Mouse (Mus musculus): ENCODE measurements at regions not wholly inside any gene's neighbourhood (a gene's known extent, or its start where the extent isn't known, plus 50 kb on each side); places are given as distances from the start of the nearest gene placed in this dataset.

DNA sequence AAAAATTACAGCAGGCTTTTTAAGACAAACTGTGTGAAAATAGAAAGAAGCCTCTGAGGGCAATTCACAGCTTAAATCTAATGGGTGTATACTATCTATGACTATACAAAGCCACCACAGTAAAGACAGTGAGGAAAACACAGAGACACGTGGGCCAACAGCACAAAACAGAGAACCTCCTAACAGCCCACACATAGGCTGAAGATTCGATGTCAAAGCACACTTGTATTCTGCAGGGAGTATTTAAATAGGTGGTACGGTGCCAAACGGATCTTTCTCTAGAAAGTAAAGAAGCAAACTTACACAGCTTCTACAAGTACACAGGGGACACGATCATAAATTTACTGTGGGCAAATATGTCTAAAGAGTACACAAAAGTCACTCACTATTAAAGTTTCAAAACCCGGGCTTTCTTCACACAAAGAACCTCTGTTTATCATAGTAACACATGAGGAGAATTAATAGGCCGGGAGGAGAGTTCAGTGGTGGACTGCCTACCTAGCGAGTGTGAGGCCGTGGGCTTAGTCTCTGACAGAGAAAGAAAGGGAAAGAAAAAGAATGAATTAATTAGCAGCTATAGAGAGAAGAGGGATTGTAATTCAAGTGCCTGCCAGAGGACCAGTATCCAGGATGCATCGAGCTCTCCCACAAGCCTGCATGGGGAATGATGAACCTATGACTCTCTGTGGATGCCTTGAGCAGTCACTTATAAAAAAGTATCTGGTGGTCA, 317.7 kb upstream of the Nfe2l3 start:
- Histone ChIP-seq H3K4me2 (replicated peaks) (no peak overlapping the region), H3K4me3 (replicated peaks) (no peak overlapping the region), H3K9me3 (no peaks in the 10 kb centered on the region), H3K36me3 (no peaks in the 10 kb centered on the region), H3K9ac (no peak overlapping the region), H3K27ac (no peak overlapping the region), H3K27me3 (replicated peaks) (no peaks in the 10 kb centered on the region), H3K4me1 (replicated peaks) (peaks cover 3% of the 10 kb centered on the region; the same call in 1 of the 2 replicates)
- ATAC-seq = no peak
- WGBS = 66% methylated on average over 10 of the region's 10 CpGs

- Histone ChIP-seq H3K4me2 (replicated peaks) (no peak overlapping the region), H3K4me1 (replicated peaks) (peaks cover 3% of the 10 kb centered on the region; the same call in 1 of the 2 replicates), H3K27ac (no peak overlapping the region), H3K36me3 (no peaks in the 10 kb centered on the region), H3K9me3 (no peaks in the 10 kb centered on the region), H3K27me3 (replicated peaks) (no peaks in the 10 kb centered on the region), H3K9ac (no peak overlapping the region), H3K4me3 (replicated peaks) (no peak overlapping the region)
- WGBS = 59% methylated on average over 9 of the region's 9 CpGs
- no peak for ATAC-seq
Measured at GRCm38 (mm10) chr6:51118833-51119535, 313.5 kb upstream of the Nfe2l3 start.

DNA sequence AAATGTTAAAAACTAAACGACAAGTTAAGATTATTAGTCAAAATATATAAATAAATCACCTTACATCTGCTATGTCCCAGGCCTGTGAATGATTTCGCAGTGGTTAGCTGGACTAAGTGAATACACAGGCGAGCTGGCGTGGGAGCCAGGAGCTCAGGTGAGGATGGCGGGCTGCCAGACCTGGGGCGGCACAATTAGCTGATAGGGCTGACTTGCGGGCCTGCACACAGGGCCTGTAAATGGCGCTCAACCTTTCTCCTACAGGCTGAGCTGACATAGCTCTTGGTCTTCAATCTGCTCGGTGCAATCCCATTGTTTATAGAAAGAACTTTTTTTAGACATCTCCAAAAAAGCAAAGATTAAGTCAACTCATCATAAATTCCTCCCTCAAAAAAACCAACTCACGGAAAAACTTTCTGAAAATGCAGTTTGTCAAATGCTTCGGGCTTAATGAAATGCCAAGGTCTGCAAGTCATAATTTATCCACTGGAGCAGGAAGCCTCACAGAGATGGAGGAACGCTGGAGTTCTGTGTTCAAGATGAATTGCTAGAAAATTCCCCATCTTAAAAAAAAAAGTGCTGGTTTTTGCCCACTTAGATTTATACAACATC, 312.7 kb upstream of the Nfe2l3 start:
- Histone ChIP-seq H3K4me2 (replicated peaks) (no peak overlapping the region), H3K36me3 (no peaks in the 10 kb centered on the region), H3K27me3 (replicated peaks) (no peaks in the 10 kb centered on the region), H3K27ac (peak overlapping the region; percentile 62), H3K4me3 (replicated peaks) (no peak overlapping the region), H3K9ac (no peak overlapping the region), H3K4me1 (replicated peaks) (peaks cover 3% of the 10 kb centered on the region; the same call in 1 of the 2 replicates), H3K9me3 (no peaks in the 10 kb centered on the region)
- 40% methylated on average over 12 of the region's 12 CpGs for WGBS
- peak; percentile 55; the same call in 1 of the 2 replicates for ATAC-seq

DNA sequence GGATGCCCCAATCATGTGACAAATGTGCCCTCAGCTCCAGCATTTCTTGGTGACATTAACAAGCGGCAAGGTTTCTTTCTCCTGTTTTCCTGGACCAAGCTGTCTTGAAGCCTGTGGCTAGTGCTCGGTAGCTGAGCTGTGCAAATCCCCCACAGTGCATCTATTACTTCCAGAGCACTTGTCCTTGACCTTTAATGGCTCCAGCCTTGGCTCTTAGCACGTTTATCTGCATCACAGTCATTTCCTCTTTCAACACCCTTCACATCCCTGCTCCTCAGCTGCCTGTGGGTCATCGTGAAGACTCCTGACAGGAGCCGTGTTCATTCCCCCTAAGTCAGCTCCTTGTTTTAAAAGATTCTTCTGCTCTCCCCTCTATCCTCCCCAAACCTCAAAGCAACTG, 309.5 kb upstream of the Nfe2l3 start:
- no peak overlapping the region for H3K4me3 ChIP-seq (replicated peaks)
- no peak overlapping the region for H3K4me2 ChIP-seq (replicated peaks)
- H3K36me3 ChIP-seq = no peaks in the 10 kb centered on the region
- H3K9ac ChIP-seq = no peak overlapping the region
- H3K27ac ChIP-seq = no peak overlapping the region
- WGBS = 38% methylated on average over 5 of the region's 5 CpGs
- H3K4me1 ChIP-seq (replicated peaks) = peaks cover 3% of the 10 kb centered on the region; the same call in 1 of the 2 replicates
- no peaks in the 10 kb centered on the region for H3K9me3 ChIP-seq
- no peak for ATAC-seq
- no peaks in the 10 kb centered on the region for H3K27me3 ChIP-seq (replicated peaks)

- H3K9ac ChIP-seq = no peak overlapping the region
- no peak for ATAC-seq
- no peaks in the 10 kb centered on the region for H3K36me3 ChIP-seq
- H3K9me3 ChIP-seq = no peaks in the 10 kb centered on the region
- H3K4me2 ChIP-seq (replicated peaks) = no peak overlapping the region
- H3K4me1 ChIP-seq (replicated peaks) = no peaks in the 10 kb centered on the region; the same call in 1 of the 2 replicates
- 81% methylated on average over 6 of the region's 6 CpGs for WGBS
- H3K27me3 ChIP-seq (replicated peaks) = no peaks in the 10 kb centered on the region
- no peak overlapping the region for H3K27ac ChIP-seq
- H3K4me3 ChIP-seq (replicated peaks) = no peak overlapping the region
Measured at GRCm38 (mm10) chr6:51127851-51128250, 304.6 kb upstream of the Nfe2l3 start.

DNA sequence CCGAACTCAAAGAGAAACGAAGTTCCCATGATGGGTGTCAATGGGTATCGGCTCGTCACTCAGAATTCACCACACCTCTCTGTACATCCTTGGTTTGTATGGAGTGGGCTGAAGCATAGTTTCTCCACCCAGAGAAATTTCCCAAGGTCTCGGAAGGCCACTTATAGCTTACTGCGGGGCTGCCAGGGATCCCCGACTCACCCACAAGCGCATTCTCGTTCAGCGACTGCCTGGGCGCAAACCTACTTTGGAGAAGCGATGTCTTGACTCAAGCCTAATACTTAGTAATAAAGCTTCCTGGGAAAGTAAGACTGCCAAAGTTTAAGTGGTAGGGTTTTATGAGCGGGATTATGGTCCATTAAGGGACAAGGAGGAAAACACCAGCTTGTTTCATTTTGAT, 303.4 kb upstream of the Nfe2l3 start:
- 92% methylated on average over 13 of the region's 13 CpGs for WGBS
- H3K27ac ChIP-seq = no peak overlapping the region

DNA sequence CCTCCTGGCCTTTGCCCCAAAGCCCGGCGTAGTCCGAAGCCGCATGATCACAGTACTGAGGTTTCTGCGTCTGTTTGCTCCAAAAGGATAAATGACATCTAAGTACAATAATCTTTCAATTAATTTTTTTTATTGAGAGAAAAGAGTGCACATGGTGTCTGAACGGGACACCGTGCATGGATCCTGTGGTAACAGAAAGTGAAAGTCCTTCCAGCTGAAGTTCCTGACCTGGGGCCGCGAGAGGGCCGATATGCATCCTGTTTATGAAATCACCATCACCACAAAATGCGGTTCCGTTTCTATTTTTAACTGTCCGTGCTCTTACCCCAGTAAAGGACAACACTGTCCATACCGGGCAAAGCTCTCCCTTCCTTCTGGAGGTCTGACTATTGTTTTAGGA, 302.9 kb upstream of the Nfe2l3 start:
- Histone ChIP-seq H3K27ac (no peak overlapping the region), H3K36me3 (no peaks in the 10 kb centered on the region), H3K27me3 (replicated peaks) (no peaks in the 10 kb centered on the region), H3K9me3 (no peaks in the 10 kb centered on the region), H3K4me3 (replicated peaks) (no peak overlapping the region), H3K4me2 (replicated peaks) (peak overlapping the region; percentile 19; the same call in 1 of the 2 replicates), H3K9ac (no peak overlapping the region), H3K4me1 (replicated peaks) (no peaks in the 10 kb centered on the region; the same call in 1 of the 2 replicates)
- ATAC-seq = no peak
- 74% methylated on average over 14 of the region's 14 CpGs for WGBS

More for the DNA sequence above, 303.4 kb upstream of the Nfe2l3 start:
- Histone ChIP-seq H3K27me3 (replicated peaks) (no peaks in the 10 kb centered on the region), H3K4me2 (replicated peaks) (peak overlapping the region; percentile 19; the same call in 1 of the 2 replicates), H3K4me3 (replicated peaks) (no peak overlapping the region), H3K36me3 (no peaks in the 10 kb centered on the region), H3K4me1 (replicated peaks) (no peaks in the 10 kb centered on the region; the same call in 1 of the 2 replicates), H3K9me3 (no peaks in the 10 kb centered on the region), H3K9ac (no peak overlapping the region)
- no peak for ATAC-seq

DNA sequence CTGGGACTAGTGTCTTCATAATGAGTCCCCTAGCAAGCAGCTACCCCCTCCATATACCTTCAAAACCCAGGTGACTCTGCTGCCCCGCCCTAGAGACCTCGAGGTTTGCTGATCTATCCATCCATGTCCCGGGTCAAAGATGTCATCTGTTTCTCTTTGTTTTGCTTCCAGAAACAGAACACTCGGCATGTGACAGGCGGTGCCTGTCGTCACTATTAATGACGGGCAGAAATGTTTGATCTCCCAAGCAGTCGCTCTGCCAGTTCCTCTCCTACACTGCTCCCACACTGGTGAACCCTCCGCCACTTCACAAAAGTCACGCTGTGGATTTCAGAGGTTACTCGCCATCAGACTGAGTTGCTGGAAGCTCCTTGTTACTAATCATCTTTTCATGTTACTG, 287.7 kb upstream of the Nfe2l3 start:
- WGBS = 51% methylated on average over 11 of the region's 11 CpGs
- H3K4me2 ChIP-seq (replicated peaks) = no peak overlapping the region

GRCm38 (mm10) chr6:51145863-51146262, 286.6 kb upstream of the Nfe2l3 start:
- 52% methylated on average over 4 of the region's 4 CpGs for WGBS

More for the DNA sequence above, 287.7 kb upstream of the Nfe2l3 start:
- no peaks in the 10 kb centered on the region for H3K36me3 ChIP-seq
- H3K9me3 ChIP-seq = no peaks in the 10 kb centered on the region
- no peak overlapping the region for H3K9ac ChIP-seq
- H3K27me3 ChIP-seq (replicated peaks) = no peaks in the 10 kb centered on the region
- no peak overlapping the region for H3K27ac ChIP-seq
- H3K4me3 ChIP-seq (replicated peaks) = no peak overlapping the region
- H3K4me1 ChIP-seq (replicated peaks) = no peaks in the 10 kb centered on the region
- no peak for ATAC-seq

GRCm38 (mm10) chr6:51148821-51149220, 283.6 kb upstream of the Nfe2l3 start:
- no peak overlapping the region for H3K27ac ChIP-seq
- H3K4me2 ChIP-seq (replicated peaks) = no peak overlapping the region
- H3K9ac ChIP-seq = no peak overlapping the region
- H3K27me3 ChIP-seq (replicated peaks) = no peaks in the 10 kb centered on the region
- 83% methylated on average over 9 of the region's 9 CpGs for WGBS
- no peaks in the 10 kb centered on the region for H3K9me3 ChIP-seq
- H3K4me1 ChIP-seq (replicated peaks) = no peaks in the 10 kb centered on the region
- ATAC-seq = no peak
- H3K36me3 ChIP-seq = no peaks in the 10 kb centered on the region
- no peak overlapping the region for H3K4me3 ChIP-seq (replicated peaks)

More at GRCm38 (mm10) chr6:51145863-51146262, 286.6 kb upstream of the Nfe2l3 start:
- Histone ChIP-seq H3K4me2 (replicated peaks) (no peak overlapping the region), H3K9me3 (no peaks in the 10 kb centered on the region), H3K4me1 (replicated peaks) (no peaks in the 10 kb centered on the region), H3K36me3 (no peaks in the 10 kb centered on the region), H3K9ac (no peak overlapping the region), H3K27ac (no peak overlapping the region), H3K27me3 (replicated peaks) (no peaks in the 10 kb centered on the region), H3K4me3 (replicated peaks) (no peak overlapping the region)
- ATAC-seq = no peak

GRCm38 (mm10) chr6:51150066-51150465, 282.4 kb upstream of the Nfe2l3 start:
- H3K27ac ChIP-seq = no peak overlapping the region
- no peaks in the 10 kb centered on the region for H3K4me1 ChIP-seq (replicated peaks)
- H3K4me2 ChIP-seq (replicated peaks) = no peak overlapping the region
- no peaks in the 10 kb centered on the region for H3K27me3 ChIP-seq (replicated peaks)
- ATAC-seq = no peak
- no peaks in the 10 kb centered on the region for H3K36me3 ChIP-seq
- H3K4me3 ChIP-seq (replicated peaks) = no peak overlapping the region
- 76% methylated on average over 2 of the region's 2 CpGs for WGBS
- no peaks in the 10 kb centered on the region for H3K9me3 ChIP-seq
- no peak overlapping the region for H3K9ac ChIP-seq

GRCm38 (mm10) chr6:51150486-51150885, 282.0 kb upstream of the Nfe2l3 start:
- Histone ChIP-seq H3K9ac (no peak overlapping the region), H3K4me3 (replicated peaks) (no peak overlapping the region), H3K27me3 (replicated peaks) (no peaks in the 10 kb centered on the region), H3K27ac (no peak overlapping the region), H3K4me2 (replicated peaks) (no peak overlapping the region), H3K4me1 (replicated peaks) (no peaks in the 10 kb centered on the region), H3K9me3 (no peaks in the 10 kb centered on the region), H3K36me3 (no peaks in the 10 kb centered on the region)
- 81% methylated on average over 7 of the region's 7 CpGs for WGBS
- ATAC-seq = no peak
